Mouse (Mus musculus) ES-E14 (cell line): ENCODE measurements around the gene Olfr43. TPM values are rescaled to one million over a fixed set of nuclear protein-coding genes. Genes with fewer than 3 reads are reported as not detected.

ENCODE experiments used
- DNase-seq: peaks from one replicate; pipeline ENCODE4 v3.0.0-alpha.2; 2013; ENCODE audit warnings: low read depth, low spot score
- H3K27ac ChIP-seq: 2 replicates; pipeline ENCODE4 v1.5.1; 2012; ENCODE audit warnings: low read depth, mild to moderate bottlenecking, low read length, moderate library complexity, mixed read lengths; ENCODE audit not compliant: poor library complexity, insufficient read depth, severe bottlenecking
- H3K36me3 ChIP-seq: 2 replicates; pipeline ENCODE4 v1.6.1; 2012; ENCODE audit warnings: mild to moderate bottlenecking, low read length, moderate library complexity, mixed read lengths; ENCODE audit not compliant: control insufficient read depth, poor library complexity, insufficient read depth, severe bottlenecking
- H3K4me1 ChIP-seq, 2 experiments: fragments of 150-350 bp in 1 of 2; sonication (generic) in 1 of 2; 2 replicates each; pipeline ENCODE4 v1.6.1; 2012; ENCODE audit warnings: low read length in 2 of 2, mild to moderate bottlenecking in 1 of 2, mixed read lengths in 1 of 2; ENCODE audit not compliant: control insufficient read depth in 2 of 2, insufficient read depth in 2 of 2, poor library complexity in 1 of 2
- H3K4me3 ChIP-seq, 2 experiments: fragments of 150-350 bp in 1 of 2; sonication (generic) in 1 of 2; 2 replicates each; pipeline ENCODE4 v1.5.1; 2012; ENCODE audit warnings: low read length in 2 of 2, low read depth in 1 of 2, mild to moderate bottlenecking in 1 of 2, mixed read lengths in 1 of 2; ENCODE audit not compliant: insufficient read depth in 1 of 2, poor library complexity in 1 of 2, severe bottlenecking in 1 of 2
- H3K9ac ChIP-seq: 2 replicates; pipeline ENCODE4 v1.6.1; 2012; ENCODE audit warnings: low read depth, mild to moderate bottlenecking, low read length, mixed read lengths; ENCODE audit not compliant: poor library complexity, insufficient read depth, severe bottlenecking
- H3K9me3 ChIP-seq: fragments of 150-350 bp; sonication (generic); 2 replicates; pipeline ENCODE4 v1.6.1; 2012; ENCODE audit warnings: low read depth, mild to moderate bottlenecking, low read length; ENCODE audit not compliant: control insufficient read depth, insufficient read depth
- CHD2 ChIP-seq: IDR thresholded peaks from 2 replicates; pipeline ENCODE4 v1.6.1; 2014; ENCODE audit warnings: mild to moderate bottlenecking, low read depth, low read length, inconsistent platforms
- HCFC1 ChIP-seq: IDR thresholded peaks from 2 replicates; pipeline ENCODE4 v1.6.1; 2012; ENCODE audit warnings: low read length, inconsistent platforms, borderline replicate concordance; ENCODE audit not compliant: insufficient read depth
- MAFK ChIP-seq: IDR thresholded peaks from 2 replicates; pipeline ENCODE4 v1.6.1; 2014; ENCODE audit warnings: mild to moderate bottlenecking, low read depth, low read length, inconsistent platforms; ENCODE audit not compliant: insufficient read depth
- ZC3H11A ChIP-seq: IDR thresholded peaks from 2 replicates; pipeline ENCODE4 v1.6.1; 2012; ENCODE audit warnings: low read depth, mild to moderate bottlenecking, inconsistent platforms, low read length, borderline replicate concordance
- ZNF384 ChIP-seq: IDR thresholded peaks from 2 replicates; pipeline ENCODE4 v1.6.1; 2012; ENCODE audit warnings: low read depth, low read length, inconsistent platforms
- in situ Hi-C, 2 experiments: fragments of 600-800 bp; cut with MboI; formaldehyde crosslinking; loops; one replicate each; pipeline ENCODE4 v1.15.1; 2025; ENCODE audit warnings: low sequenced_read_pairs in 2 of 2, inconsistent platforms in 1 of 2; ENCODE audit not compliant: unreplicated experiment in 2 of 2
- total RNA-seq: library from RNA; depleted of rRNA; stranded (reverse); fragments of 300-350 nt; gene quantifications from 2 replicates; pipeline ENCODE4 v1.2.3, GENCODE M21; 2012; rRNA removed

Gene Olfr43
- total RNA-seq, 1 experiment, result not detected

DNA sequence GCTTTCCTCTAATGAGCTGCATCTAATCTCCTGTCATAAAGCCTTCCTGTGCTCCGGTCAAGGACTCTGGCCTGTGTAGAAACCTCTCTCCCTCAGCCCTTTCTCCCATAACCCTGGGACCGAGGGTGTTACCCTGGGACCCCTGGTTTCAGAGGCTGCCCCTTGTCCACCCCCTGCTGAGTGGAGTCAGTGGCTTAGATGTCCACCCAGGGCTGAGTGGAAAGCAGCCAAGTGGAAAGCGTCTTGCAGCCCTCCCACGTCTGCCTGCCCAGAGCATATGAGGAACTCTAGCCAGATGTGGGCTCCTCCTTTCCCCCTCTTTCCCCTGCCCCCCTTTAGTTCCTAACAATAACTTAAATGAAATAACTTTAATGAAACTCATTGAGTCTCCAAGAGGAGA, 28.0 kb downstream of the Olfr43 start:
- H3K36me3 ChIP-seq, result no peaks in the 10 kb centered on the region
- no peaks in the 10 kb centered on the region for H3K4me1 ChIP-seq
- no peak overlapping the region for H3K9ac ChIP-seq
- no peak for DNase-seq
- in situ Hi-C loops, result no loop called here
- no peaks in the 10 kb centered on the region for H3K9me3 ChIP-seq
- H3K27ac ChIP-seq, result no peak overlapping the region
- no peak overlapping the region for H3K4me3 ChIP-seq
- TF ChIP-seq CHD2 (no peak), ZNF384 (no peak), ZC3H11A (no peak), MAFK (no peak), HCFC1 (no peak)

DNA sequence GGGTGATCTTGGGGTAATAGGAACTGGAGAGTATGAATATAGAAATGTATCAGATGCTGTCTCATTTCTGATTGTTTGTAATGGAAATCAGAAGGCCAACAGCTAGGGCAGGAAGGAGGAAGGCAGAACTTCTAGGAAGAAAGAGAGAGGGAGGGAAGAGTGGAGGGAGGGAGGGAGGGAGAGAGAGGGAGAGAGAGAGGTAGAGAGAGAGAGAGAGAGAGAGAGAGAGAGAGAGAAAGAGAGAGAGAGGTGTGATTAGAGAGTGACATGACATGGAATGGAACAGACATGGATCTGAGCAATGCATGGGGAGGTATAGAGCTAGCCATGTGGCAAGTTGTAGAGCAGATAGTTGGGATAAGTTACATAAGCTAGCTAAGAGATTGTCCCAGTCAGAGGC, 42.4 kb downstream of the Olfr43 start:
- no peak for DNase-seq
- Histone ChIP-seq H3K4me3 (no peak overlapping the region), H3K27ac (no peak overlapping the region), H3K9me3 (no peaks in the 10 kb centered on the region), H3K36me3 (no peaks in the 10 kb centered on the region), H3K4me1 (no peaks in the 10 kb centered on the region), H3K9ac (no peak overlapping the region)
- in situ Hi-C loops, result no loop called here
- TF ChIP-seq ZNF384 (no peak), HCFC1 (no peak), CHD2 (no peak), ZC3H11A (no peak), MAFK (no peak)

Other genes with a start within 250 kb of the Olfr43 start
- gene Olfr398, start 221.0 kb downstream of the Olfr43 start, total RNA-seq, result not detected in 2 replicates
- gene Olfr139, start 154.8 kb downstream of the Olfr43 start, total RNA-seq, result not detected in 2 replicates
- gene Olfr399, start 154.8 kb downstream of the Olfr43 start, total RNA-seq, result not detected in 2 replicates
- gene Zfp616, start 141.4 kb downstream of the Olfr43 start, total RNA-seq, result not detected in 2 replicates
- gene Olfr401, start 97.7 kb downstream of the Olfr43 start, total RNA-seq, result not detected in 2 replicates
- gene Olfr402, start 57.9 kb downstream of the Olfr43 start, total RNA-seq, result not detected in 2 replicates
- not detected in 2 replicates for gene Olfr403, start 25.1 kb downstream of the Olfr43 start, total RNA-seq
- not detected in 2 replicates for gene Olfr406, start 48.4 kb upstream of the Olfr43 start, total RNA-seq
- not detected in 2 replicates for gene Olfr59, start 72.4 kb upstream of the Olfr43 start, total RNA-seq
- not detected in 2 replicates for gene Olfr410, start 126.7 kb upstream of the Olfr43 start, total RNA-seq
- gene Olfr411, start 141.3 kb upstream of the Olfr43 start, total RNA-seq, result not detected in 2 replicates
- gene Olfr412, start 150.7 kb upstream of the Olfr43 start, total RNA-seq, result not detected in 2 replicates